Mouse (Mus musculus) forebrain, embryonic 11.5 days (tissue): ENCODE measurements at regions not wholly inside any gene's neighbourhood (a gene's known extent, or its start where the extent isn't known, plus 50 kb on each side); places are given as distances from the start of the nearest gene placed in this dataset.

Source experiments
- ATAC-seq: fragments of 200-750 bp; cut with Nextera tagmentation; replicated peaks from 2 replicates; pipeline ENCODE4 v1.8.0; 2017; ENCODE audit warnings: moderate TSS enrichment; ENCODE audit not compliant: low FRiP score
- DNase-seq: peaks from one replicate; pipeline ENCODE4 v3.0.0-alpha.2; 2017; ENCODE audit warnings: low spot score
- H3K27ac ChIP-seq: fragments of 300-500 bp; sonication (generic); 2 replicates; pipeline ENCODE4 v1.5.1; 2014; ENCODE audit warnings: low read depth, low read length
- H3K27me3 ChIP-seq: fragments of 300-500 bp; sonication (generic); 2 replicates; pipeline ENCODE4 v1.6.1; 2014; ENCODE audit warnings: mild to moderate bottlenecking, low read length, mixed read lengths; ENCODE audit not compliant: control insufficient read depth, insufficient read depth
- H3K36me3 ChIP-seq: fragments of 300-500 bp; sonication (generic); 2 replicates; pipeline ENCODE4 v1.6.1; 2014; ENCODE audit warnings: mild to moderate bottlenecking, low read length, moderate library complexity, mixed read lengths; ENCODE audit not compliant: control insufficient read depth, insufficient read depth
- H3K4me1 ChIP-seq: fragments of 300-500 bp; sonication (generic); replicated peaks from 2 replicates; pipeline ENCODE4 v1.6.1; 2014; ENCODE audit warnings: low read length, mixed read lengths; ENCODE audit not compliant: control insufficient read depth, insufficient read depth
- H3K4me2 ChIP-seq: fragments of 300-500 bp; sonication (generic); 2 replicates; pipeline ENCODE4 v1.6.1; 2014; ENCODE audit warnings: low read depth, mild to moderate bottlenecking, low read length, moderate library complexity, mixed read lengths; ENCODE audit not compliant: severe bottlenecking
- H3K4me3 ChIP-seq: fragments of 300-500 bp; sonication (generic); 2 replicates; pipeline ENCODE4 v1.5.1; 2014; ENCODE audit warnings: low read depth, low read length
- H3K9ac ChIP-seq: fragments of 300-500 bp; sonication (generic); 2 replicates; pipeline ENCODE4 v1.6.1; 2014; ENCODE audit warnings: low read length
- H3K9me3 ChIP-seq: fragments of 300-500 bp; sonication (generic); 2 replicates; pipeline ENCODE4 v1.6.1; 2016; ENCODE audit warnings: low read length, mixed read lengths; ENCODE audit not compliant: control insufficient read depth
- WGBS: fragments of 180-500 bp; shearing (Covaris S2); extraction: QIAGEN DNeasy Blood & Tissue Kit; methylation state at CpG from one replicate; pipeline ENCODE4 v1.1.7; 2014; 5-methylcytosine and 5-hydroxymethylcytosine counted together

- WGBS = 52% methylated on average over 4 of the region's 4 CpGs
- no peak for ATAC-seq
- H3K4me3 ChIP-seq = no peak overlapping the region
- H3K4me2 ChIP-seq = no peak overlapping the region
- DNase-seq = no peak
- H3K36me3 ChIP-seq = no peaks in the 10 kb centered on the region
- no peaks in the 10 kb centered on the region for H3K9me3 ChIP-seq
- H3K4me1 ChIP-seq = no peaks in the 10 kb centered on the region
- no peaks in the 10 kb centered on the region for H3K27me3 ChIP-seq
- H3K27ac ChIP-seq = no peak overlapping the region
- no peak overlapping the region for H3K9ac ChIP-seq
These were observed 63.9 kb upstream of the Fibin start for GRCm38 (mm10) chr2:110426881-110427280.

GRCm38 (mm10) chr2:110452694-110453093, 89.7 kb upstream of the Fibin start:
- H3K4me3 ChIP-seq = no peak overlapping the region
- no peak overlapping the region for H3K4me2 ChIP-seq
- H3K27ac ChIP-seq = no peak overlapping the region
- H3K9me3 ChIP-seq = no peaks in the 10 kb centered on the region
- WGBS = 88% methylated on average over 3 of the region's 3 CpGs
- H3K4me1 ChIP-seq = no peaks in the 10 kb centered on the region
- H3K9ac ChIP-seq = no peak overlapping the region
- no peaks in the 10 kb centered on the region for H3K36me3 ChIP-seq
- ATAC-seq = no peak
- no peaks in the 10 kb centered on the region for H3K27me3 ChIP-seq
- no peak for DNase-seq

- 85% methylated on average over 3 of the region's 3 CpGs for WGBS
- Histone ChIP-seq H3K27ac (no peak overlapping the region), H3K4me2 (no peak overlapping the region), H3K9ac (no peak overlapping the region), H3K9me3 (no peaks in the 10 kb centered on the region), H3K27me3 (no peaks in the 10 kb centered on the region), H3K4me1 (no peaks in the 10 kb centered on the region), H3K36me3 (no peaks in the 10 kb centered on the region), H3K4me3 (no peak overlapping the region)
- no peak for ATAC-seq
- DNase-seq = no peak
These were observed 109.5 kb upstream of the Fibin start for GRCm38 (mm10) chr2:110472307-110472995.

GRCm38 (mm10) chr2:110476591-110476990, 113.6 kb upstream of the Fibin start:
- Histone ChIP-seq H3K27me3 (no peaks in the 10 kb centered on the region), H3K4me2 (no peak overlapping the region), H3K4me3 (no peak overlapping the region), H3K9ac (no peak overlapping the region), H3K9me3 (no peaks in the 10 kb centered on the region), H3K4me1 (no peaks in the 10 kb centered on the region), H3K27ac (no peak overlapping the region), H3K36me3 (no peaks in the 10 kb centered on the region)
- WGBS = 83% methylated on average over 5 of the region's 5 CpGs
- no peak for DNase-seq
- no peak for ATAC-seq

- ATAC-seq = no peak
- WGBS = 91% methylated on average over 2 of the region's 2 CpGs
These were observed 115.8 kb upstream of the Slc5a12 start for GRCm38 (mm10) chr2:110481327-110481726.

GRCm38 (mm10) chr2:110486201-110486600, 110.9 kb upstream of the Slc5a12 start:
- no peak for DNase-seq
- no peak overlapping the region for H3K9ac ChIP-seq
- ATAC-seq = no peak
- H3K4me1 ChIP-seq = no peaks in the 10 kb centered on the region
- no peaks in the 10 kb centered on the region for H3K36me3 ChIP-seq
- H3K27ac ChIP-seq = no peak overlapping the region
- no peak overlapping the region for H3K4me2 ChIP-seq
- 65% methylated on average over 5 of the region's 5 CpGs for WGBS
- H3K27me3 ChIP-seq = no peaks in the 10 kb centered on the region
- no peak overlapping the region for H3K4me3 ChIP-seq
- H3K9me3 ChIP-seq = no peaks in the 10 kb centered on the region

More at GRCm38 (mm10) chr2:110481327-110481726, 115.8 kb upstream of the Slc5a12 start:
- Histone ChIP-seq H3K4me1 (no peaks in the 10 kb centered on the region), H3K4me2 (no peak overlapping the region), H3K4me3 (no peak overlapping the region), H3K27me3 (no peaks in the 10 kb centered on the region), H3K9me3 (no peaks in the 10 kb centered on the region), H3K27ac (no peak overlapping the region), H3K36me3 (no peaks in the 10 kb centered on the region), H3K9ac (no peak overlapping the region)
- DNase-seq = no peak

- DNase-seq (no peak), ATAC-seq (no peak)
- Histone ChIP-seq H3K27ac (no peak overlapping the region), H3K9me3 (no peaks in the 10 kb centered on the region), H3K9ac (no peak overlapping the region), H3K36me3 (no peaks in the 10 kb centered on the region), H3K4me1 (no peaks in the 10 kb centered on the region), H3K4me2 (no peak overlapping the region), H3K27me3 (no peaks in the 10 kb centered on the region), H3K4me3 (no peak overlapping the region)
- WGBS = 58% methylated on average over 4 of the region's 4 CpGs
These were observed 110.4 kb upstream of the Slc5a12 start for GRCm38 (mm10) chr2:110486724-110487123.

- Histone ChIP-seq H3K9me3 (no peaks in the 10 kb centered on the region), H3K4me3 (no peak overlapping the region), H3K4me2 (no peak overlapping the region), H3K4me1 (no peaks in the 10 kb centered on the region), H3K27ac (no peak overlapping the region), H3K9ac (no peak overlapping the region), H3K36me3 (no peaks in the 10 kb centered on the region), H3K27me3 (no peaks in the 10 kb centered on the region)
- 77% methylated on average over 7 of the region's 7 CpGs for WGBS
- ATAC-seq = no peak
- DNase-seq = no peak
These were observed 109.1 kb upstream of the Slc5a12 start for GRCm38 (mm10) chr2:110487950-110488349.

- H3K4me3 ChIP-seq = no peak overlapping the region
- H3K27ac ChIP-seq = no peak overlapping the region
- ATAC-seq (no peak), DNase-seq (no peak)
- H3K36me3 ChIP-seq = no peaks in the 10 kb centered on the region
- H3K4me1 ChIP-seq = no peaks in the 10 kb centered on the region
- no peaks in the 10 kb centered on the region for H3K27me3 ChIP-seq
- H3K9me3 ChIP-seq = no peaks in the 10 kb centered on the region
- H3K9ac ChIP-seq = no peak overlapping the region
- WGBS = 76% methylated on average over 2 of the region's 2 CpGs
- H3K4me2 ChIP-seq = no peak overlapping the region
These were observed 95.3 kb upstream of the Slc5a12 start for GRCm38 (mm10) chr2:110501786-110502185.
